Mouse (Mus musculus): ENCODE results near the gene Ier3. TPM values are rescaled to one million over a fixed set of nuclear protein-coding genes. Genes with fewer than 3 reads are reported as not detected.

The Ier3 gene
- polyA plus RNA-seq, 1 experiment from 2014 or later = 38.6 TPM

- no peak overlapping the region for H3K4me2 ChIP-seq
- 77% methylated on average over 3 of the region's 3 CpGs for WGBS
- ATAC-seq (ENCODE audit: insufficient number of reproducible peaks, low FRiP score) = no peak
- no peak overlapping the region for H3K27ac ChIP-seq (ENCODE audit: poor library complexity, severe bottlenecking)
- H3K9me3 ChIP-seq (replicated peaks) = no peaks in the 10 kb centered on the region
- H3K9ac ChIP-seq = no peak overlapping the region
- H3K36me3 ChIP-seq = peaks cover 93% of the 10 kb centered on the region
- no peaks in the 10 kb centered on the region for H3K4me1 ChIP-seq (replicated peaks)
- H3K27me3 ChIP-seq (replicated peaks) = no peaks in the 10 kb centered on the region
- H3K4me3 ChIP-seq = no peak overlapping the region
These were observed 29.5 kb downstream of the Ier3 start for GRCm38 (mm10) chr17:35850974-35851373.

GRCm38 (mm10) chr17:35859371-35859770 is 37.9 kb downstream of the Ier3 start:
- Histone ChIP-seq H3K27me3 (replicated peaks) (no peaks in the 10 kb centered on the region), H3K36me3 (peaks cover 31% of the 10 kb centered on the region), H3K9me3 (replicated peaks) (no peaks in the 10 kb centered on the region), H3K4me1 (replicated peaks) (peaks cover 7% of the 10 kb centered on the region), H3K4me3 (no peak overlapping the region), H3K4me2 (no peak overlapping the region), H3K9ac (no peak overlapping the region), H3K27ac (ENCODE audit: poor library complexity, severe bottlenecking) (no peak overlapping the region)
- WGBS = 91% methylated on average over 1 of the region's 1 CpGs
- no peak for ATAC-seq (ENCODE audit: insufficient number of reproducible peaks, low FRiP score)

- H3K27ac ChIP-seq (ENCODE audit: poor library complexity, severe bottlenecking) = no peak overlapping the region
- H3K4me3 ChIP-seq = no peak overlapping the region
- no peak overlapping the region for H3K9ac ChIP-seq
- no peaks in the 10 kb centered on the region for H3K9me3 ChIP-seq (replicated peaks)
- WGBS = 38% methylated on average over 2 of the region's 2 CpGs
- H3K36me3 ChIP-seq = peaks cover 26% of the 10 kb centered on the region
- H3K4me1 ChIP-seq (replicated peaks) = peaks cover 12% of the 10 kb centered on the region
- H3K4me2 ChIP-seq = no peak overlapping the region
- no peaks in the 10 kb centered on the region for H3K27me3 ChIP-seq (replicated peaks)
- no peak for ATAC-seq (ENCODE audit: insufficient number of reproducible peaks, low FRiP score)
These were observed 38.4 kb downstream of the Ier3 start for GRCm38 (mm10) chr17:35859835-35860234.

GRCm38 (mm10) chr17:35860831-35861197 is 39.3 kb downstream of the Ier3 start:
- peak overlapping the region; percentile 75 for H3K4me2 ChIP-seq
- no peaks in the 10 kb centered on the region for H3K27me3 ChIP-seq (replicated peaks)
- peak overlapping the region; percentile 66 for H3K4me3 ChIP-seq
- no peaks in the 10 kb centered on the region for H3K9me3 ChIP-seq (replicated peaks)
- H3K9ac ChIP-seq = peak overlapping the region; percentile 66
- peaks cover 20% of the 10 kb centered on the region for H3K36me3 ChIP-seq
- 0 out of 2 replicates have a peak, but pooled peaks have one; percentile 2 for ATAC-seq (ENCODE audit: insufficient number of reproducible peaks, low FRiP score)
- WGBS = 5% methylated on average over 12 of the region's 12 CpGs
- peaks cover 16% of the 10 kb centered on the region for H3K4me1 ChIP-seq (replicated peaks)
- peak overlapping the region; percentile 90 for H3K27ac ChIP-seq (ENCODE audit: poor library complexity, severe bottlenecking)

GRCm38 (mm10) chr17:35861198-35861857 is 39.8 kb downstream of the Ier3 start, which contains the start of gene Nrm:
TSS of gene Nrm (plus strand) at chr17:35861318.
- Histone ChIP-seq H3K4me3 (peak within 1 kb of the TSS; percentile 66), H3K36me3 (peaks cover 19% of the 10 kb centered on the region), H3K9ac (peak within 1 kb of the TSS; percentile 66), H3K4me2 (peak within 1 kb of the TSS; percentile 75), H3K27ac (ENCODE audit: poor library complexity, severe bottlenecking) (peak within 1 kb of the TSS; percentile 90), H3K27me3 (replicated peaks) (no peaks in the 10 kb centered on the region), H3K4me1 (replicated peaks) (peaks cover 16% of the 10 kb centered on the region), H3K9me3 (replicated peaks) (no peaks in the 10 kb centered on the region)
- under 1% methylated on average over 47 of the region's 47 CpGs for WGBS
- peak; percentile 89 for ATAC-seq (ENCODE audit: insufficient number of reproducible peaks, low FRiP score)

GRCm38 (mm10) chr17:35864832-35865353 is 43.4 kb downstream of the Ier3 start:
- peak overlapping the region; percentile 78 for H3K4me3 ChIP-seq
- peak overlapping the region; percentile 94 for H3K4me2 ChIP-seq
- H3K27me3 ChIP-seq (replicated peaks) = no peaks in the 10 kb centered on the region
- H3K27ac ChIP-seq (ENCODE audit: poor library complexity, severe bottlenecking) = peak overlapping the region; percentile 96
- no peaks in the 10 kb centered on the region for H3K9me3 ChIP-seq (replicated peaks)
- H3K4me1 ChIP-seq (replicated peaks) = peaks cover 45% of the 10 kb centered on the region
- no peaks in the 10 kb centered on the region; the same call in 1 of the 2 replicates for H3K36me3 ChIP-seq
- 23% methylated on average over 10 of the region's 10 CpGs for WGBS
- H3K9ac ChIP-seq = peak overlapping the region; percentile 91
- no peak for ATAC-seq (ENCODE audit: insufficient number of reproducible peaks, low FRiP score)

GRCm38 (mm10) chr17:35865481-35866280 is 44.2 kb downstream of the Ier3 start, which contains the start of gene Ppp1r18:
TSS of gene Ppp1r18 (plus strand) at chr17:35865593.
- H3K27ac ChIP-seq (ENCODE audit: poor library complexity, severe bottlenecking) = peak within 1 kb of the TSS; percentile 96
- peak; percentile 75 for ATAC-seq (ENCODE audit: insufficient number of reproducible peaks, low FRiP score)
- peaks cover 49% of the 10 kb centered on the region for H3K4me1 ChIP-seq (replicated peaks)
- H3K4me2 ChIP-seq = peak within 1 kb of the TSS; percentile 94
- H3K27me3 ChIP-seq (replicated peaks) = no peaks in the 10 kb centered on the region
- H3K9me3 ChIP-seq (replicated peaks) = no peaks in the 10 kb centered on the region
- H3K4me3 ChIP-seq = peak within 1 kb of the TSS; percentile 78
- under 1% methylated on average over 47 of the region's 48 CpGs for WGBS
- H3K9ac ChIP-seq = peak within 1 kb of the TSS; percentile 91
- no peaks in the 10 kb centered on the region; the same call in 1 of the 2 replicates for H3K36me3 ChIP-seq

GRCm38 (mm10) chr17:35866281-35866831 is 44.9 kb downstream of the Ier3 start:
- peak; percentile 61 for ATAC-seq (ENCODE audit: insufficient number of reproducible peaks, low FRiP score)
- peak overlapping the region; percentile 78 for H3K4me3 ChIP-seq
- H3K27ac ChIP-seq (ENCODE audit: poor library complexity, severe bottlenecking) = peak overlapping the region; percentile 96
- no peaks in the 10 kb centered on the region for H3K27me3 ChIP-seq (replicated peaks)
- peak overlapping the region; percentile 91 for H3K9ac ChIP-seq
- WGBS = under 1% methylated on average over 37 of the region's 38 CpGs
- peaks cover 54% of the 10 kb centered on the region for H3K4me1 ChIP-seq (replicated peaks)
- H3K36me3 ChIP-seq = peaks cover 4% of the 10 kb centered on the region
- H3K9me3 ChIP-seq (replicated peaks) = no peaks in the 10 kb centered on the region; the same call in 1 of the 2 replicates
- peak overlapping the region; percentile 94 for H3K4me2 ChIP-seq

GRCm38 (mm10) chr17:35866911-35867890 is 45.7 kb downstream of the Ier3 start:
- Histone ChIP-seq H3K4me2 (peak overlapping the region; percentile 94), H3K27ac (ENCODE audit: poor library complexity, severe bottlenecking) (peak overlapping the region; percentile 96), H3K9ac (peak overlapping the region; percentile 91), H3K9me3 (replicated peaks) (no peaks in the 10 kb centered on the region; the same call in 1 of the 2 replicates), H3K4me1 (replicated peaks) (peaks cover 59% of the 10 kb centered on the region), H3K4me3 (peak overlapping the region; percentile 78), H3K27me3 (replicated peaks) (no peaks in the 10 kb centered on the region), H3K36me3 (peaks cover 11% of the 10 kb centered on the region)
- WGBS = 6% methylated on average over 26 of the region's 26 CpGs
- ATAC-seq (ENCODE audit: insufficient number of reproducible peaks, low FRiP score) = no peak

GRCm38 (mm10) chr17:35868165-35868820 is 46.8 kb downstream of the Ier3 start:
- Histone ChIP-seq H3K4me2 (peak overlapping the region; percentile 94), H3K36me3 (peaks cover 19% of the 10 kb centered on the region), H3K27me3 (replicated peaks) (no peaks in the 10 kb centered on the region), H3K27ac (ENCODE audit: poor library complexity, severe bottlenecking) (peak overlapping the region; percentile 96), H3K4me3 (peak overlapping the region; percentile 78), H3K9ac (peak overlapping the region; percentile 91), H3K4me1 (replicated peaks) (peaks cover 64% of the 10 kb centered on the region), H3K9me3 (replicated peaks) (no peaks in the 10 kb centered on the region; the same call in 1 of the 2 replicates)
- 23% methylated on average over 16 of the region's 17 CpGs for WGBS
- no peak for ATAC-seq (ENCODE audit: insufficient number of reproducible peaks, low FRiP score)

All from heart, embryonic 12.5 days (tissue).